Mouse (Mus musculus) forebrain, embryonic 14.5 days (tissue): ENCODE data around the gene Cacng8. TPM values are rescaled to one million over a fixed set of nuclear protein-coding genes. Genes with fewer than 3 reads are reported as not detected.
A peak's percentile ranks its signal among the peaks of the same experiment; 100 is the strongest.

Experiments
- ATAC-seq: fragments of 200-750 bp; cut with Nextera tagmentation; 2 replicates; pipeline ENCODE4 v1.8.0; 2017; ENCODE audit warnings: mild to moderate bottlenecking, moderate library complexity
- DNase-seq: peaks from one replicate; pipeline ENCODE4 v3.0.0-alpha.2; 2015; ENCODE audit warnings: low spot score
- H3K27ac ChIP-seq: fragments of 300-500 bp; sonication (generic); 2 replicates; pipeline ENCODE4 v1.5.1; 2014; ENCODE audit warnings: low read depth, mild to moderate bottlenecking, control low read depth, low read length, moderate library complexity
- H3K27me3 ChIP-seq: fragments of 300-500 bp; sonication (generic); replicated peaks from 2 replicates; pipeline ENCODE4 v1.6.1; 2014; ENCODE audit warnings: low read length, control low read depth, mixed read lengths; ENCODE audit not compliant: control insufficient read depth, insufficient read depth
- H3K36me3 ChIP-seq: fragments of 300-500 bp; sonication (generic); 2 replicates; pipeline ENCODE4 v1.6.1; 2014; ENCODE audit warnings: low read length, control low read depth; ENCODE audit not compliant: control insufficient read depth, insufficient read depth
- H3K4me1 ChIP-seq: fragments of 300-500 bp; sonication (generic); 2 replicates; pipeline ENCODE4 v1.6.1; 2014; ENCODE audit warnings: antibody characterized with exemption, low read length, control low read depth; ENCODE audit not compliant: control insufficient read depth, insufficient read depth
- H3K4me2 ChIP-seq: fragments of 300-500 bp; sonication (generic); 2 replicates; pipeline ENCODE4 v1.6.1; 2014; ENCODE audit warnings: mild to moderate bottlenecking, control low read depth, low read length
- H3K4me3 ChIP-seq: fragments of 300-500 bp; sonication (generic); 2 replicates; pipeline ENCODE4 v1.5.1; 2014; ENCODE audit warnings: low read depth, low read length, control low read depth
- H3K9ac ChIP-seq: fragments of 300-500 bp; sonication (generic); 2 replicates; pipeline ENCODE4 v1.6.1; 2014; ENCODE audit warnings: mild to moderate bottlenecking, low read length, control low read depth, moderate library complexity
- H3K9me3 ChIP-seq: fragments of 300-500 bp; sonication (generic); replicated peaks from 2 replicates; pipeline ENCODE4 v1.6.1; 2016; ENCODE audit warnings: low read length, control low read depth, mixed read lengths; ENCODE audit not compliant: control insufficient read depth
- WGBS: fragments of 180-500 bp; shearing (Covaris S2); extraction: QIAGEN DNeasy Blood & Tissue Kit; methylation state at CpG from one replicate; pipeline ENCODE4 v1.1.7; 2014; 5-methylcytosine and 5-hydroxymethylcytosine counted together
- polyA plus RNA-seq: library from polyadenylated mRNA; unstranded; fragments of >200 nt; fragmentation: Nextera tagmentation; extraction: Ambion mirVana; gene quantifications from 2 replicates; pipeline ENCODE4 v1.2.1, GENCODE M21; 2014

Cacng8 gene
- polyA plus RNA-seq, 1 experiment from 2014 or later = 11.1 TPM

- no peaks in the 10 kb centered on the region for H3K9me3 ChIP-seq
- H3K27ac ChIP-seq = no peak overlapping the region
- H3K4me3 ChIP-seq = no peak overlapping the region
- 56% methylated on average over 4 of the region's 4 CpGs for WGBS
- no peaks in the 10 kb centered on the region for H3K27me3 ChIP-seq
- DNase-seq (no peak), ATAC-seq (no peak; the same call in 1 of the 2 replicates)
- no peaks in the 10 kb centered on the region for H3K36me3 ChIP-seq
- H3K9ac ChIP-seq = no peak overlapping the region
- no peaks in the 10 kb centered on the region for H3K4me1 ChIP-seq
- no peak overlapping the region for H3K4me2 ChIP-seq
Observed at GRCm38 (mm10) chr7:3376831-3377230, 13.7 kb upstream of the Cacng8 start.

- H3K4me3 ChIP-seq = no peak overlapping the region
- no peak overlapping the region for H3K4me2 ChIP-seq
- no peaks in the 10 kb centered on the region for H3K36me3 ChIP-seq
- WGBS = 86% methylated on average over 9 of the region's 9 CpGs
- no peak overlapping the region for H3K27ac ChIP-seq
- H3K9me3 ChIP-seq = no peaks in the 10 kb centered on the region
- no peak overlapping the region for H3K9ac ChIP-seq
- DNase-seq (no peak), ATAC-seq (no peak)
- H3K27me3 ChIP-seq = no peaks in the 10 kb centered on the region
- H3K4me1 ChIP-seq = no peaks in the 10 kb centered on the region
Observed at GRCm38 (mm10) chr7:3382123-3382522, 8.4 kb upstream of the Cacng8 start.

GRCm38 (mm10) chr7:3384807-3385319 lies 5.6 kb upstream of the Cacng8 start:
- H3K4me2 ChIP-seq = no peak overlapping the region
- DNase-seq (no peak), ATAC-seq (no peak)
- H3K9ac ChIP-seq = no peak overlapping the region
- 0 out of 2 replicates have a peak, but pooled peaks cover 3% of the 10 kb centered on the region for H3K4me1 ChIP-seq
- H3K36me3 ChIP-seq = no peaks in the 10 kb centered on the region
- H3K9me3 ChIP-seq = no peaks in the 10 kb centered on the region
- WGBS = 92% methylated on average over 5 of the region's 5 CpGs
- H3K27me3 ChIP-seq = no peaks in the 10 kb centered on the region
- no peak overlapping the region for H3K27ac ChIP-seq
- H3K4me3 ChIP-seq = no peak overlapping the region

DNA sequence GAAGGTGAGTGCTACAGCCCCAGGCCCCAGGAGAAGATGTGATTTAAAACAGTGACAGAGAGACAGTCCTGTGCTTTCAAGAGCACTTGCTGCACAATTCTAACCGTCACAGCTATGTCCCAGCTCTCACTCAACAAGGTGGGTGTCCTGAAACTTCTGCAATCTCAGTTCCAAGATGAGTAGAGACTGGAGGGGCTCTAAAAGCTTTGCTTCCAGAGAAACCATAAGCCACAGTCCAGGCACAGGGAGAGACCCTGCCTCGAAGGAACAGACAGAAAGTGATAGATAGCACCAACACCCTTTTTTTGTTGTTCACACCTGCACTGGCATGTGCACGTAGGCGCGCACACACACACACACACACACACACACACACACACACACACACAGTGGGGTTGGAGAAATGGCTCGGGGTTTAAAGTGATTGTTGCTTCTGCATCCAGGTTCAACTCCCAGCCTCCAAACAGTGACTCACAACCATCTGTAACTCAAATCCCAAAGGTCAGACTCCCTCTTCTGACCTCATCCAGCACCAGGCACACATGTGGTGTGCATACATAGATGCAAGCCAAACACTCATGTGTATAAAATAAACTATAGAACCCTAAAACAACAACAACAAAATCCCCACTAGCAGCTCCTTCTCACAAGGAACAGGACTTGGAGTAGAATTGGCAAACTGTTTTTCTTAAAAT lies 4.3 kb upstream of the Cacng8 start:
- peaks cover 5% of the 10 kb centered on the region for H3K4me1 ChIP-seq
- H3K27ac ChIP-seq = no peak overlapping the region
- 78% methylated on average over 6 of the region's 6 CpGs for WGBS
- H3K4me3 ChIP-seq = no peak overlapping the region
- no peak overlapping the region for H3K9ac ChIP-seq
- ATAC-seq (no peak), DNase-seq (no peak)
- H3K9me3 ChIP-seq = no peaks in the 10 kb centered on the region
- no peaks in the 10 kb centered on the region for H3K36me3 ChIP-seq
- H3K27me3 ChIP-seq = no peaks in the 10 kb centered on the region
- H3K4me2 ChIP-seq = no peak overlapping the region

GRCm38 (mm10) chr7:3387761-3388160 lies 2.7 kb upstream of the Cacng8 start:
- 79% methylated on average over 17 of the region's 18 CpGs for WGBS
- H3K9me3 ChIP-seq = no peaks in the 10 kb centered on the region
- H3K36me3 ChIP-seq = no peaks in the 10 kb centered on the region
- no peak overlapping the region for H3K9ac ChIP-seq
- peaks cover 14% of the 10 kb centered on the region for H3K4me1 ChIP-seq
- ATAC-seq (no peak), DNase-seq (no peak)
- H3K27me3 ChIP-seq = no peaks in the 10 kb centered on the region
- 0 out of 2 replicates have a peak overlapping the region, but pooled peaks have one; percentile 14 for H3K4me2 ChIP-seq
- H3K27ac ChIP-seq = no peak overlapping the region
- H3K4me3 ChIP-seq = no peak overlapping the region

- H3K27me3 ChIP-seq = no peaks in the 10 kb centered on the region
- H3K4me2 ChIP-seq = peak overlapping the region; percentile 83
- WGBS = 67% methylated on average over 6 of the region's 6 CpGs
- H3K4me3 ChIP-seq = peak overlapping the region; percentile 48; the same call in 1 of the 2 replicates
- no peak overlapping the region for H3K9ac ChIP-seq
- H3K36me3 ChIP-seq = no peaks in the 10 kb centered on the region
- H3K4me1 ChIP-seq = peaks cover 18% of the 10 kb centered on the region
- ATAC-seq = no peak
- H3K27ac ChIP-seq = no peak overlapping the region
- no peaks in the 10 kb centered on the region for H3K9me3 ChIP-seq
- no peak for DNase-seq
Observed at GRCm38 (mm10) chr7:3388885-3389284, 1.6 kb upstream of the Cacng8 start.

GRCm38 (mm10) chr7:3389444-3390412 lies 755 bp upstream of the Cacng8 start:
- ATAC-seq = peak; percentile 73
- Histone ChIP-seq H3K36me3 (peaks cover 8% of the 10 kb centered on the region), H3K27ac (peak overlapping the region; percentile 68), H3K4me2 (peak overlapping the region; percentile 83), H3K9ac (peak overlapping the region; percentile 48; the same call in 1 of the 2 replicates), H3K9me3 (no peaks in the 10 kb centered on the region), H3K4me1 (peaks cover 18% of the 10 kb centered on the region), H3K4me3 (peak overlapping the region; percentile 48), H3K27me3 (no peaks in the 10 kb centered on the region)
- WGBS = 3% methylated on average over 17 of the region's 17 CpGs
- peak; percentile 87 for DNase-seq

- Histone ChIP-seq H3K27ac (peak overlapping the region; percentile 65; the same call in 1 of the 2 replicates), H3K9me3 (no peaks in the 10 kb centered on the region), H3K36me3 (peaks cover 12% of the 10 kb centered on the region), H3K4me1 (peaks cover 18% of the 10 kb centered on the region), H3K4me3 (peak overlapping the region; percentile 48), H3K27me3 (no peaks in the 10 kb centered on the region), H3K9ac (peak overlapping the region; percentile 74), H3K4me2 (peak overlapping the region; percentile 83)
- DNase-seq (no peak), ATAC-seq (peak; percentile 3; the same call in 1 of the 2 replicates)
- 6% methylated on average over 12 of the region's 12 CpGs for WGBS
Observed at GRCm38 (mm10) chr7:3391081-3391451, 583 bp downstream of the Cacng8 start.
